Mouse (Mus musculus): ENCODE measurements at regions not wholly inside any gene's neighbourhood (a gene's known extent, or its start where the extent isn't known, plus 50 kb on each side); places are given as distances from the start of the nearest gene placed in this dataset.
"Not testable (repeated sequence)": the region's sequence is repeated elsewhere in the genome, so short reads cannot be mapped to it uniquely, and the experiment has no call there.

DNA sequence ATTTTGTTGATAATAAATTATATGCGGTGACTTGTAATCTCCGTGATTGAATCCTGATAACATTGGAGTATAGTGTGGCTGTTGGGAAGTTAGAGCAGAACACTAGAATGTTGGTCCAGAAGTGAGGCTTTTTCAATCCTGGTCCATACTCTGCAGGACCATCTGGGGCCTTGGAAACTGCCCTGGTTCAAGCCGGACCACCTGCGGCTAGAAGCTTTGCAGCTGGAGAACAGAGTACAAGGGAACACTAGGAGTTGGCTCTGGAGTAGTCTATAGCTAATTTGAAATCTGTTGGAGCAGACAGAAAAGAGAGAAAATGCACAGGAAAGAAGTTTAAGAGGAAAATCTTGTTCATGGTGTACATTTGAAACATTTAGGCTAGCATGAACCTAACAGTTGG, 79.0 kb downstream of the Casp12 start:
- in situ Hi-C loops (cut with MboI; ENCODE audit: unreplicated experiment in 2 of 2) = no loop called here

DNA sequence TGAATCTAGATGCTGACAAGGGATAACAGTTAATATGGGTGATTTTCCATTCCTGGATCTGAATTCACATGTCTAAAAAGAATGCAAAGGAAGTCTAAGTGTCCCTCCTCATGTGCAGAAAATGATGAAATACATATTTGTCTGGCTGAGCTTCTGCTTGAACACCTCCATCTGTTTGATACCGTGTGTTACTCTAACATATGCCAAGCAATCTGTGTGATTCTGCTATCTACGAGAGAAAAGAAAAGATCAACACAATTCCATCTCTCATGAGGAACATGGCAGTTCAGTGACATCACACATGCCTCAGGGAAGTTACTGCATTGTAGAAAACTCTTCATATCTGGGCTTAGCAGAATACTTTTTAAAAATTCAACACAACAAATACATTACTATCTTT, 103.0 kb downstream of the Casp12 start:
- in situ Hi-C loops (cut with MboI; ENCODE audit: unreplicated experiment in 2 of 2) = no loop called here

DNA sequence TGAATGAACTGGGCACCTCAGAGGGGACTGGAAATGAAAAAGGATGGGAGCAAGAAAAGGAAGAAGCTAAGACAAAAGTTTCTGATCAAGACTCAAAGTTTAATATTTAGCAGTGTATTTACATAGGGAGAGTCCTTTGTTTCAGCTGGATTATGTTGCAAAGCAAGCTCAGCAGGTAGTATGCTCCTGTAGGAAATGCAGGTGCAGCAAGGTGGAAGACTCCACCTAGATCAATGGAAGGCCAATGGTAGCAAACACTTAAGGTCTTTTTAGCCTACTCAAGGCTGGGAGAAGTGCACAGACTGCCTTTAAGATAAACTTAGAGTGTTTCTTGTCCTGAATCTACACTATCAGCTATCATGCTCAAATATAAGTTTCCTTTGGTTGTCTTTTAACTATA, 111.4 kb downstream of the Casp12 start:
- in situ Hi-C loops (cut with MboI; ENCODE audit: unreplicated experiment in 2 of 2) = no loop called here

DNA sequence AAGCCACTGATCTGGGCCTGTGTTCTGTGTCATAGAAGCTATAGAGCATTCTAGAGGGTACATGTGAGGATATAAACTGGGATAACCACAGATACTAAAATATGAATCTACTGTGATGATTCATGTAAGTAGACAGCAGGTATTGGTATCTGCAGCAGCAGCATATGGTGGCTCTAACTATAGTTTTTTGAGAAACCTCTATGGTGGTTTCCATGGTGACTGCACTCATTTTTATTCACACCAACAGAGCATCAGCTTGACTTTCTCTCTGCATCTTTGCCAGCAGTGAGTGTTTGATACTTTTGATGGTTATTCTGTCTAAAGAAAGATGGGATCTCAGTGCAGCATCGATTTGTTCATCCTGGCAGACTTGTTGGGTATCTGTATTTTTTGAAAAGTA, 126.8 kb downstream of the Casp12 start:
- in situ Hi-C loops (cut with MboI; ENCODE audit: unreplicated experiment in 2 of 2) = no loop called here

DNA sequence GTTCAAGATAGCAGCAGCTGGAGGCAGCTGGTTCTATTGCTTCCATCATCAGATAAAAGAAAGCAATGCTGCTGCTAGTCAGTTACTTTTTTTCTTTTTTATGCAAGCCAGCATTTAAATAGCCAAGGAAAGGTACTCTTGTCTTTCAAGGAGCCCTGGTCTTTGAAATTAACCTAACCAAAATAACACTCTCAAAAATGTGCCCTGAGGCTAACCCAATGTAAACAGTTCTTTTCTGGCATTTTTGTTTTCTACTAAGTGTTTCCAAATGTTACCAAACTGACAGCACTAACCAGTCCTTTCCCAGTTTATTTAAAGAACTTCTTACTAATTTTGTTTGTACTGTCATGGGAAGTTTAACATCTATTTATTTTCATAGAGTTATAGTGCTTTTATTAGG, 129.0 kb downstream of the Casp12 start:
- in situ Hi-C loops (cut with MboI; ENCODE audit: unreplicated experiment in 2 of 2) = no loop called here

DNA sequence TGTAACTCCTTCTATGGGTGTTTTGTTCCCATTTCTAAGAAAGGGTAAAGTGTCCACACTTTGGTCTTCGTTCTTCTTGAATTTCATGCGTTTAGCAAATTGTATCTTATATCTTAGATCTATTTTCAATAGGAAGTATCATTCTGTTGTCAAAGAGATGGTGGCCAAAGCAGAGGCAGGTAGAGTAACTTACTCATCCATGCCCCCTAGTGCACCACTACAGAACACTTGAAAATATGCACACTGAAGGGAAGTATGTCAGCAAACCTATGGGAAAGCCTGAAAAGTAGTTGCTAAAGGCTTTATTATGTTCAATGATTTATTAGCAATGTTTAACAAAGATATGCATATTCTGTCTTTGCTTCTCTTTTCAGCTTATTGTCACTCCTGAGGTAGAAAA, 140.0 kb downstream of the Casp12 start:
- in situ Hi-C loops (cut with MboI; ENCODE audit: unreplicated experiment in 2 of 2) = no loop called here

DNA sequence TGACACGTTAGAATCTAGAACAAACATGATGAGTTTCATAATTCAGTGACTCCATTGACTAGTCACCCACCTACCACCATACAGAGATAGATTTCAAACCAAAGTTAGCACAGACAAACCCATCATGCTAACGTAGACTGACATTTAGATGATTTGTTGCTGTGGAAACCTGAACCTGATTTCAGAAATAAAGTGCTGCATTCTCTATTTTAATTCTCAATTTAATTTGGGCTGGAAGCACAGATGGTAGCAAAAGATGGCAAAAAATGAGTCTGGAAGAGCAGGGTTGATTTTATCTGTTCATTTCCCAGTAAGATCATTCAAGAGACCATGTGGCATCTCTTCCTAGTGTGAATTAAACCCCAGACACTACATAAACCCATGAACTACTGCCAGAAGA, 151.6 kb downstream of the Casp12 start:
- in situ Hi-C loops (cut with MboI; ENCODE audit: unreplicated experiment in 2 of 2) = no loop called here

DNA sequence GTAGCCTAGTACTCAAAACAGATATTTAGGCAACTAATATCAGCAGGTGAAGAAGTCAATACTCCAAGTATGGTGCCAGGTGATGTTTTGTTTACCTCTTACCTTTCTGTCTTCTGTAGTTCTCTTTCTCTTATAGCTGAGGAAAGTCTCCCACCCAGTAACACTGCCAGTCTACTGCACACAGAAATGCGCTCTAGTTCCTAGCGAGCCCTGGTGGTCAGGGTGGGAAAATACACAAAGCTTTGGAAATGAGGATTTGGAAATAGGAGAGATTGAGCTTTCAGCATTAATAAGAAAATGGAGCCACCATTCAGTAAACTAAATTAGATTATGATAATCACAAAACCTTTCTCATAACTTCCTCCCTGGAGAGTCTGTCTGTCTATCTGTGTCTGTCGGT, 153.1 kb downstream of the Casp12 start:
- in situ Hi-C loops (cut with MboI; ENCODE audit: unreplicated experiment in 2 of 2) = no loop called here

DNA sequence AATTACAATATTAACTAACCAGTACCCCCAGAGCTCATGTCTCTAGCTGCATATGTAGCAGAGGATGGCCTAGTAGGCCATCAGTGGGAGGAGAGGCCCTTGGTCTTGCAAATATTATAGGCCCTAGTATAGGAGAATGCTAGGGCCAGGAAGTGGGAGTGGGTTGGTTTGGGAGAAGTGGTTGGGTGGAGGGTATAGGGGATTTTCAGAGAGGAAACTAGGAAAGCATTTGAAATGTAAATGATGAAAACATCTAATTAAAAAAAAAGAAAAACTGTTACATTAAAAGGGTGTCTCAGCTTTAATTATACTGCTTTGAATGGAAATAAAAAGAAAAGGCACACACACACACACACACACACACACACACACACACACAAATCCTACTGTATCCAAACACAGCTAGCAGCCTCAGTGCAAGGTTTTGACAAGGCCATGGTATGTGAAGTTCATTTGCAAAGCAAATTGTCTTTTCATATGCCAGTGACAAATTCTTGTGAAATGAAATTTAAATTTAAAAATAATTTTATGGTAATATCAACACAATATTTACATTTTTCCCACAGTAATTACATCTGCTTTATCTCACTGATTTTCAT, 180.6 kb downstream of the Casp12 start:
- in situ Hi-C loops (cut with MboI; ENCODE audit: unreplicated experiment in 2 of 2) = no loop called here

DNA sequence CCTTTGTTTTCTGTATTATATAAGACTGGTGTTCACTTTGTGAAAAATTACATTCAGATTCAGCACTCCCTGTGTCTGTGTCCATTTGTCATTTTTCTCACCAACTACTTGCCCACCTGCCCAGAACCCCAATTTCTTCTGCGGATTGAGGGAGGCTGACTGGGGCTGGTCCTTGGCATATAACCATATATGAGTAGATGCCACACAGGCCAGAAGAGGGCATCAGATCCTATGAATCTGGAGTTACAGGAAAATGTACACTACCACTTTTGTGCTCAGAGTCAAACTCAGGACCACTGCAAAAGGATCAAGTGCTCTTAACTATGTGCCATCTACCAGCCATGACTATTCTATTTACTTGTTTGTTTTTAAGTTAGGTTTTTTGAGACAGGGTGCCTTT, 197.4 kb downstream of the Casp12 start:
- in situ Hi-C loops (cut with MboI; ENCODE audit: unreplicated experiment in 2 of 2) = no loop called here

DNA sequence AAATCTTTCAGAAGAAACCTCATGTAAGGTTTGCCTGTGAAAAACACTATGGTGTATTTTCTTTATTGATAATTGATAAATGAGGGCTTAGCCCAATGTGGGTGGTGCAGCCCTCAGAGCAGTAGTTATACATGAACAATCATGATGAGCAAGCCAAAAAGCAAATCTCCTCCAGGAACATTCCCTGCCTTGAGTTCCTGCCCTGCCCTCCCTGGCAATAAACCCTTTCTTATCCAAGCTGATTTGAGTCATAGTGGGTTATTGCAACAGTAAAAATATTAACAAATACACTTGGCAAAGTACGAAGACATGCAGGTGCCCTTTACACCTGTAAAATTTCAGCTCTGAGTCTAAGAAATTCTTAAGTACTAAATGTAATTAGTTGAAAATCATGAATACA, 229.8 kb downstream of the Casp12 start:
- in situ Hi-C loops (cut with MboI; ENCODE audit: unreplicated experiment in 2 of 2) = no loop called here

DNA sequence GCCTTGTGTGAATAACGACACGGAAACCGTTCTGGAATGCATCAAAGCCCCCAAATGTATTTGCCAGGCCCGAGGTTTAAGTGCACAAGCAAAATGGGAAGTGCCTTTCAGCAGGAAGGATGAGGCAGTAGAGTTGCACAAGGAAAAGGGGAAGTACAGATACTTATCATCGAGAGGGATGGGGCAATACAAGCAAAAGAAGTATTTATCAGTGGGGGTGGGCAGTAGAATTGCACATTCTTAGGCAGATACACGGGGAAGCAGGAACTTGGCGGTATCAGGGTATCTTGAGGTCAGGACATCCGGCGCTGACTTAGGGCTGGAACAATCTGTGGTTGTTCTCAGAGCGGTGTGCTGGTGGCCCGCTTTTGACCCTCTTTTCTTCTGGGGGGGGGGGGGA, 232.9 kb downstream of the Casp12 start:
- in situ Hi-C loops (cut with MboI; ENCODE audit: unreplicated experiment in 2 of 2) = not testable (repeated sequence)

DNA sequence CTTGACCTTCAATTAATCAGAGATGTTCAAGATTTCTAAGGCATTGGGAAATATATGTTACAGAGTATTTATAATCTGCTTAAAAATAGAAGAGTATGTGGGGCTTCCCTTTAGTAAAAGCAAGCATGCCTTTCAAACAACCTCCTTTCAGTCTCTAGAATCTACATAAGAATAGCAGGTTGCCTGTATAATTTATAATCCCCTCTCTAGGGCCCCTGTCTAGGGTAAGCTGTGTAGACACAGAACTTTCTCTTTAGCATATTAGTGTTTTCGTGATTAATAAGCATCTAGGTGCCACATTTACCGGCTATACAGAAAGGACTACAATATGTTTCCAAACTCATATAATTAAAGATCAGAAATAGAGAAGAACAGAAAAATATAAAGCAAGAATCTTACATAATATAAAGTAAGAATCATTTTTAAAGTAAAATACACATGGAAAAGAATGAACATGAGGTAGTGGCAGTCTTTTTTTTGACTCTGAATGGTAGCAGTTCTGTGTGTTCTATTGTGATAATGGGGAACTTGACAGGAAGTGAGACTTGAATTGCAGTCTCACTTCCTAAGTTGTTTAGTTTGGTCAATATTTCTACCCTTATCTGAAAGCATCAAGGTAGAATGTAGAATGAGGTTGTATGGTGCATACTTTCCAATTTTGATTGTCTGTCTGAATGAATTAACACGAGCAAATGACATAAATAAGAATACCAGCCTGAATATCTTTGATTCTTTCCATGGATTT, 250.8 kb downstream of the Casp12 start:
- in situ Hi-C loops (cut with MboI; ENCODE audit: unreplicated experiment in 2 of 2) = no loop called here

DNA sequence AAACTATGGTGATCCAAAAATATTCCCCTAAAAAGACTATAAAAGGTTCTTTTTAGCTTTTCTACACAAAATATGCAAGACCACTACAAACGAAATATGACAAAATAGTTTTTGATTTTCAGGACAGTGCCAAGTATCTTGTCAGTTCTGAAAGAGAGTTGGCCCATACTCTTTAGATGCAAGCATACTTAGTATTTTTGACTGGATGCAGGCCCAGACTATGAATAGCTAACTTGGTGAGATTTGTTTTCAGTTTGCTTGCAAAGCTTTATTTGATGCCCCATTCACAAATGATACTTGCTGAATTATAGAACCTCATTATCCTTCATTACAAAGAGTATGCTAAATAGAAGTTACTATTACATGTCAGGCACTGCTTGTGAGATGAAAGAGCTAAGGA, 258.8 kb downstream of the Casp12 start:
- in situ Hi-C loops (cut with MboI; ENCODE audit: unreplicated experiment in 2 of 2) = no loop called here

DNA sequence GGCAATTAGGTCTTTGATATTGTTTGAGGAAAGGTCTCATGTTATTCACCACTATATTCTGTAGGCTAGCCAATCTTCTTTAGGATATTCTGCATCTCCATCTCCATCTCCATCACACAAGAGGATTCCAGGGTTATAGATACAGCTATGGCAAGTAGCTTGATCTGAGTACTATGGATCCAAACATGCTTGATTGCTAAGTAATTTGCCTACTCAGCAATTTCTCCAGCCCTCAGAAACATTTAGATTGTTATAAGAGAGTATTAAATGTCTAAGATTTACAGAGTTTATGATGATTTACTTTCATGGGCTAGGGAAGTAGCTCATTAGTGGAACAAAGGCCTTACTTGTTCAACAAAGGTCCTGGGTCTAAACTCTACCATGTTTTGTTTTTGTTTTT, 259.8 kb downstream of the Casp12 start:
- in situ Hi-C loops (cut with MboI; ENCODE audit: unreplicated experiment in 2 of 2) = no loop called here

DNA sequence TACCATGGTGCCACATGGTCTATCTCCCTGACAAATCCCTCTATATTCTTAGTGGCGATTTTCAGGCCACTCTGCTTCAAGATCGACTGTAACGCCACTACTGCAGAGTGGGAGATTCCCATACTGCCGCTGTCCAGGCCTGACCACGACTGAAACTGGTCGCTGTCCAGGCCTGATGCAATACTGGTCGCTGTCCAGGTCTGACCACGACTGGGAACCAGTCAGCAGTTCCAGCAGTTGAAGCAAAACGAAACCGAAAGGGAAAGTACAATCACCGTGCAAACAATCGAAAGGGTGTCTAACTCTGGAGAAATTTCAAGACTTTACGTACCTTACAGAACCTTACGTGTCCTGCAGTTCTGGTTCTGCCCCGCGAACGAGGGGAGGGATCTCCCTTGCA, 271.5 kb downstream of the Casp12 start:
- in situ Hi-C loops (cut with MboI; ENCODE audit: unreplicated experiment in 2 of 2) = no loop called here

DNA sequence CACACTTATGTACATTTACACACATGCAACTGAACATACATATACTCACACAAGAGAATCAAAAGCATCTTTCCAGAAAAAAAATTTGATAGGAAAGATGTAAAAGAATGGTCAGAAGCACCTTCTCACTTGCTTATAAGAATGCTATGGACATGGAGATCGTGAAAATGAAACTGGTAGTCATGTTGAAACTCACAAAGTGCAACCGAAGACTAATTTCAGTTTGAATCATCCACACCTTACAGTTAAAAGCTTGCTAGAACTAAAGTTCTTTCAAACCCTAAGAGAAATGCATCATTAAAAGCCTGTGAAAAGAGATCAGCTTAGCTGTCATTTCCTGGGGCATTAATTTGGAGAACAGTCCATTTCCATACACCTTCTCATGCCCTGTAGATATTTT, 278.2 kb downstream of the Casp12 start:
- in situ Hi-C loops (cut with MboI; ENCODE audit: unreplicated experiment in 2 of 2) = no loop called here

DNA sequence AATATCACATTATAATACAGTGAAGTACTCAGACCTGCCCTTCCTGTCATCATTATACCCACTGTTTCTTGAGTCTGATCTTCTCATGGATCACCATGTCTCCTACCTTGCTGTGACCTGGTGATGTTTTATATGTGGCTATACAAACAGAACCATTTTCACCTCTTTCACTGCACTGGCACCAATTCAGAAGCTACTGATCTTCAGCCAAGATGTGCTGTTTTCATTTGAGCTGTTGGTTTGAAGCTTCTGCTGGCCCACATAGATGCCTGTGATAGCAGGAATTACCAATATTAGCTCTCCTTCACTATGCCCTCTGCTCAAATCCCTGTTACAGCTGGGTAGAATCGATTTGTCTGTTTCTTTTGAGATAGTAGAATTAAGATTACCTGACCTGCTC, 282.3 kb downstream of the Casp12 start:
- in situ Hi-C loops (cut with MboI; ENCODE audit: unreplicated experiment in 2 of 2) = loop anchor here in 1 of 2 experiments (25.0 kb wide), 1 partner anchor 1090 kb away; no protein-coding TSS in a partner anchor

DNA sequence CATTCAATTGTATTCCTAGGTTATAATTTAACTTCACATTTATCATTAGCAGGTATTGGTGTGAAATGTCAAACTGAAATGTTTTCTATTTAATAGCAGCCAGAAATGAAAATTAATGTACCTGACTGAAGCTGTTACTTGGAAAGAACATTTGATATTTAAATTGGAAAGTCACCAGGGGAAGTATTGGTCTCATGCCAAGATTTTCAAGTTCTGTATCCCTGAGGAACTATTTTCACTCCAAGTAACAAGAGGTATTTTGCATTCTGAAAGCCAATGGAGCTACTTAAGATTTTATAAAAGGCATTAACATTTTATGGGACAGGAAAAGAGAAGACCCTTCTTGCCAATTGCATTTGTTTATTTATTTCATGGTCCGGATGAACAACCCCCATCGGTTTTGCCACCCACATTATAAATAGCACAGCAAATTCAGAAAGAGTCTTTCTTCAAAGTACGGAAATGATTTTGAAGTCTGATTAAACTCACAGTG, 289.3 kb downstream of the Casp12 start:
- in situ Hi-C loops (cut with MboI; ENCODE audit: unreplicated experiment in 2 of 2) = loop anchor here in 1 of 2 experiments (25.0 kb wide), 1 partner anchor 1097 kb away; no protein-coding TSS in a partner anchor

DNA sequence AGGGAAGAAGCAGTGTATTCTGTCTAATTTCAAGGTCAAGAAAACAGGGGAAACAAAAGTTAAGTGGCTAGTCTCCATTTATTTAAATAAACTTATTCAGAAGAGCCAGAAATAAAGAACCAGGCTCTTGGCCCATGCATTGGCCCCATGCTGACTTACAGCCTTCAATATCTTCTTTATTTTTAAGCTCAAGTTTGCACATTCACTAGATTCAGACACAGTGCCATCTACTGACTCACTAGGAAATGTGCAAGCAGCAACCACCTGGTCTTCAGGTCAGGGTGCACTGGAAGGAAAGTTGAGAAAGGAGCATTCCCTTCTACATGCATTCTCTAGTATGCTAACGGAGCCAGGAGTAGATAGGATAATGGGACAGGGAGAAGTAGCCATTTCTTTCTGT, 289.7 kb downstream of the Casp12 start:
- in situ Hi-C loops (cut with MboI; ENCODE audit: unreplicated experiment in 2 of 2) = loop anchor here in 1 of 2 experiments (25.0 kb wide), 1 partner anchor 1098 kb away; no protein-coding TSS in a partner anchor

DNA sequence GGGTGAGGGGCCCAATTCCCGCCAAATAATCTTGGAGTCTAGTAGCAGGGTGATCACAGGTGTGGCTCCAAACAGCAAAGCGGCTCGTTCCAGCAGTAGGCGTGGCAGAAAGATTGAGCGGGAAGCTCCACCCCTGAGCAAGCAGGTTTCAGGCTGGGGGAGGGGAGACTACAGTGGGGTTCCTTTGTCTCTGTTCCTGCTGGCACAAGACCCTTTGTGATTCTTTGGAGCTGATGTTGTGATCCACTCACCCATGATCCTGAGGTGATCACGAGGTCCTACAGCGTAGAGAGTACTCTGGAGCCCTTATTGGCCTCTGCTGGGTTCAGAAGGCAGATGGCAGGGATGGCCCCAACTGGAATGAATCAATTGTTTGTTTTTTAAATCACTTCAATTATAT, 318.7 kb downstream of the Casp12 start:
- in situ Hi-C loops (cut with MboI; ENCODE audit: unreplicated experiment in 2 of 2) = no loop called here

DNA sequence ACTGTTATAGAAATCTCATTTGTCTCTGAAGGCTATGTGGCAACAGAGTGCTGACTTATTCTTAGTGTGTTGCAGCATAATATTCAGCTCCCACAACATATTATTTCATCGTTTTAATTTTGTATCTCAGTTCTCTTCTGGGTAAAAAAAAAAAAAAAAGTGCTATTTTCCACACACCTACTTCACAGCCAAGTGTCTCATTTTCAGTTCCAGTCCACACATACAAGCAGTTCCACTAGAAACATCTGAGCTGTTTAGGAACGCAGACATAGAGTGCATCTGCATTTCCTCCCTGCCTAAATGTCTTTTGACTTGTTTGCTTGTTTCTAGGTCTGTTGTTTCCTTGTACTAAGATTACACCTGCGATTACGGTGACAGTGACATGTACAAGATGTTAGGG, 328.3 kb downstream of the Casp12 start:
- in situ Hi-C loops (cut with MboI; ENCODE audit: unreplicated experiment in 2 of 2) = no loop called here
